Mouse (Mus musculus) limb, embryonic 11.5 days (tissue): Measurements from ENCODE around the gene Gm7347. TPM values are rescaled to one million over a fixed set of nuclear protein-coding genes. Genes with fewer than 3 reads are reported as not detected.
"Not testable (repeated sequence)": the region's sequence is repeated elsewhere in the genome, so short reads cannot be mapped to it uniquely, and the experiment has no call there.

ENCODE experiments used
- ATAC-seq: fragments of 200-750 bp; cut with Nextera tagmentation; 2 replicates; pipeline ENCODE4 v1.8.0; 2017; ENCODE audit warnings: low read depth; ENCODE audit not compliant: insufficient number of reproducible peaks, low FRiP score, low TSS enrichment
- DNase-seq: peaks from one replicate; pipeline ENCODE4 v3.0.0-alpha.2; 2015; ENCODE audit warnings: low spot score
- H3K27ac ChIP-seq: fragments of 300-500 bp; sonication (generic); replicated peaks from 2 replicates; pipeline ENCODE4 v1.5.1; 2014; ENCODE audit warnings: low read depth, mild to moderate bottlenecking, low read length
- H3K27me3 ChIP-seq: fragments of 300-500 bp; sonication (generic); 2 replicates; pipeline ENCODE4 v1.6.1; 2014; ENCODE audit warnings: mild to moderate bottlenecking, low read length, mixed read lengths; ENCODE audit not compliant: control insufficient read depth, insufficient read depth
- H3K36me3 ChIP-seq: fragments of 300-500 bp; sonication (generic); 2 replicates; pipeline ENCODE4 v1.6.1; 2014; ENCODE audit warnings: mild to moderate bottlenecking, low read length, moderate library complexity, mixed read lengths; ENCODE audit not compliant: control insufficient read depth, insufficient read depth
- H3K4me1 ChIP-seq: fragments of 300-500 bp; sonication (generic); 2 replicates; pipeline ENCODE4 v1.6.1; 2014; ENCODE audit warnings: low read length, mixed read lengths; ENCODE audit not compliant: control insufficient read depth, insufficient read depth
- H3K4me2 ChIP-seq: fragments of 300-500 bp; sonication (generic); 2 replicates; pipeline ENCODE4 v1.6.1; 2014; ENCODE audit warnings: low read depth, mild to moderate bottlenecking, moderate library complexity; ENCODE audit not compliant: severe bottlenecking
- H3K4me3 ChIP-seq: fragments of 300-500 bp; sonication (generic); 2 replicates; pipeline ENCODE4 v1.5.1; 2014; ENCODE audit warnings: low read depth, low read length
- H3K9ac ChIP-seq: fragments of 300-500 bp; sonication (generic); 2 replicates; pipeline ENCODE4 v1.6.1; 2014; ENCODE audit warnings: mild to moderate bottlenecking, low read length
- H3K9me3 ChIP-seq: fragments of 300-500 bp; sonication (generic); 2 replicates; pipeline ENCODE4 v1.6.1; 2016; ENCODE audit warnings: low read length; ENCODE audit not compliant: control insufficient read depth
- WGBS: fragments of 180-500 bp; shearing (Covaris S2); extraction: QIAGEN DNeasy Blood & Tissue Kit; methylation state at CpG from one replicate; pipeline ENCODE4 v1.1.7; 2014; 5-methylcytosine and 5-hydroxymethylcytosine counted together
- polyA plus RNA-seq: library from polyadenylated mRNA; unstranded; fragments of >200 nt; fragmentation: Nextera tagmentation; extraction: Ambion mirVana; gene quantifications from 2 replicates; pipeline ENCODE4 v1.2.1, GENCODE M21; 2014

Gene Gm7347
- polyA plus RNA-seq = not detected in 2 replicates

DNA sequence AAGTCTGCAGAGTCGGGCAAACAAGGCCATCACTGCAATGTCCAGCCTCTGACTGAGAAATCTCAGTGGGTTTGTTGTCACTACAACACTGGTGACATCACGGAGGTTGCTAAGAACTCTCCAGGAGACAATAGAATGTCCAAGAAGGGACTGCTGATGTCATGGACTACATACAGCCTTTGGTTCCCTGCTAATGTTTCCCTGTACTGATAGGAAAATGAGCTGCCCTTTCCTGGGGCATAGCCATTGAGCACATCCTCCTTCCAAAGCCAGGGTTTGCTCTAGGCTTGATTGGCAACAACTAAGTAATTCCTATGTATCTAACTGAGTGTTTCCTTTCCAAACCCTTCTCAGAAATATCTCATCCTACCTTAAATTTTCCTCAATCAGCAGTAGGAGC is at the start of gene Gm7347:
TSS of gene Gm7347 (minus strand) at position 101 of the 400 bp plus-strand sequence.
- WGBS = no CpG with 5 or more reads among the region's 2 CpGs

DNA sequence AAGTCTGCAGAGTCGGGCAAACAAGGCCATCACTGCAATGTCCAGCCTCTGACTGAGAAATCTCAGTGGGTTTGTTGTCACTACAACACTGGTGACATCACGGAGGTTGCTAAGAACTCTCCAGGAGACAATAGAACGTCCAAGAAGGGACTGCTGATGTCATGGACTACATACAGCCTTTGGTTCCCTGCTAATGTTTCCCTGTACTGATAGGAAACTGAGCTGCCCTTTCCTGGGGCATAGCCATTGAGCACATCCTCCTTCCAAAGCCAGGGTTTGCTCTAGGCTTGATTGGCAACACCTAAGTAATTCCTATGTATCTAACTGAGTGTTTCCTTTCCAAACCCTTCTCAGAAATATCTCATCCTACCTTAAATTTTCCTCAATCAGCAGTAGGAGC is 46.9 kb upstream of the Gm7347 start, which contains the start of gene 5031410I06Rik:
TSS of gene 5031410I06Rik (minus strand) at position 101 of the 400 bp plus-strand sequence.
- H3K4me3 ChIP-seq, H3K27ac ChIP-seq, H3K4me1 ChIP-seq, H3K27me3 ChIP-seq, H3K9me3 ChIP-seq, H3K4me2 ChIP-seq, H3K9ac ChIP-seq, DNase-seq, H3K36me3 ChIP-seq, ATAC-seq: not testable (repeated sequence)
- no CpG with 5 or more reads among the region's 3 CpGs for WGBS

More for the DNA sequence above, at the start of gene Gm7347:
- H3K4me3 ChIP-seq, H3K4me2 ChIP-seq, DNase-seq, H3K36me3 ChIP-seq, H3K27ac ChIP-seq, H3K9me3 ChIP-seq, H3K27me3 ChIP-seq, H3K9ac ChIP-seq, H3K4me1 ChIP-seq, ATAC-seq: not testable (repeated sequence)

DNA sequence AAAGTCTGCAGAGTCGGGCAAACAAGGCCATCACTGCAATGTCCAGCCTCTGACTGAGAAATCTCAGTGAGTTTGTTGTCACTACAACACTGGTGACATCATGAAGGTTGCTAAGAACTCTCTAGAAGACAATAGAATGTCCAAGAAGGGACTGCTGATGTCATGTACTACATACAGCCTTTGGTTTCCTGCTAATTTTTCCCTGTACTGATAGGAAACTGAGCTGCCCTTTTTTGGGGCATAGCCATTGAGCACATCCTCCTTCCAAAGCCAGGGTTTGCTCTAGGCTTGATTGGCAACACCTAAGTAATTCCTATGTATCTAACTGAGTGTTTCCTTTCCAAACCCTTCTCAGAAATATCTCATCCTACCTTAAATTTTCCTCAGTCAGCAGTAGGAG is 30.8 kb upstream of the Gm7347 start, which contains the start of gene Gm10471:
TSS of gene Gm10471 (minus strand) at position 101 of the 400 bp plus-strand sequence.
- not testable (repeated sequence) for H3K4me3 ChIP-seq, H3K4me1 ChIP-seq, ATAC-seq, H3K4me2 ChIP-seq, H3K36me3 ChIP-seq, H3K27me3 ChIP-seq, H3K27ac ChIP-seq, H3K9me3 ChIP-seq, DNase-seq, H3K9ac ChIP-seq
- 71% methylated on average over 1 of the region's 1 CpGs for WGBS

DNA sequence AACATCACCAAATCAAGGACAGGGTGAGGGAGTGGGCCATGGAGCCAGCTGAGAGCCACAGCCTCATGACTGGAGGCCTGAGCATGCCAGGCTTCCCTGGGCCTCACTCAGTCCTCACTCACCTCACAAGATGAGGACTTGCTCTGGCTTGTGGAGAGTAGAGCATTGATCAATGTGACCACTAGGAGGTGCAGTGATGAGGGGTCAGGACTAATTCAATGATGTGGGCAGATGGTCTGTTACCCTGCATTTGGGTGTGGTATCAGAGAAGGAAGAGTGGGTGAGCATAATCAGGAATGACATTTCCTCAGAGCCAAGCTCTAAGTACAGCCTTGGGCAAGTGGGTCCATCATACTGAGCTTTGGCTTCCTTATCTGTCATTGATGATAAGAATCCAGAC is 20.6 kb upstream of the Gm7347 start:
- peak; percentile 21 for DNase-seq
- H3K4me3 ChIP-seq, ATAC-seq, H3K9ac ChIP-seq, H3K4me1 ChIP-seq, H3K27me3 ChIP-seq, H3K36me3 ChIP-seq, H3K9me3 ChIP-seq, H3K4me2 ChIP-seq, H3K27ac ChIP-seq: not testable (repeated sequence)

DNA sequence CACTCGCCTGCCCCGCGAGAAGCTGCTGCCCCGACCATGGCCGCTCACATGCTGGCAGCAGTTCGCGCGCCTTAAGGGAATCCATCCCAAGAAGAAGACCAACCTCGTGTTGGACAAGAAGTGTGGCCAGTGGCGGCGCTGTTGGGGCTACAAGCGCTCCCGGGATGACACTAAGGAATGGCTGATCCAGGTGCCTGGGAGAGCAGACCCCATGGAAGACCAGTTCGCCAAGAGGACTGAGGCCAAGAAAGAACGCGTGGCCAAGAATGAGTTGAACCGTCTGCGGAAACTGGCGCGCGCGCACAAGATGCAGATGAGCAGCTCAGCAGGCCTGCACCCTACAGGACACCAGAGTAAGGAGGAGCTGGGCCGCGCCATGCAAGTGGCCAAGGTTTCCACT is 12.3 kb upstream of the Gm7347 start:
- H3K4me2 ChIP-seq = no peak overlapping the region
- H3K27me3 ChIP-seq = no peaks in the 10 kb centered on the region
- H3K27ac ChIP-seq = no peak overlapping the region
- DNase-seq (no peak), ATAC-seq (no peak)
- H3K9me3 ChIP-seq = no peaks in the 10 kb centered on the region
- no peak overlapping the region for H3K9ac ChIP-seq
- no peaks in the 10 kb centered on the region for H3K36me3 ChIP-seq
- no peak overlapping the region for H3K4me3 ChIP-seq
- H3K4me1 ChIP-seq = no peaks in the 10 kb centered on the region
- 85% methylated on average over 24 of the region's 24 CpGs for WGBS

DNA sequence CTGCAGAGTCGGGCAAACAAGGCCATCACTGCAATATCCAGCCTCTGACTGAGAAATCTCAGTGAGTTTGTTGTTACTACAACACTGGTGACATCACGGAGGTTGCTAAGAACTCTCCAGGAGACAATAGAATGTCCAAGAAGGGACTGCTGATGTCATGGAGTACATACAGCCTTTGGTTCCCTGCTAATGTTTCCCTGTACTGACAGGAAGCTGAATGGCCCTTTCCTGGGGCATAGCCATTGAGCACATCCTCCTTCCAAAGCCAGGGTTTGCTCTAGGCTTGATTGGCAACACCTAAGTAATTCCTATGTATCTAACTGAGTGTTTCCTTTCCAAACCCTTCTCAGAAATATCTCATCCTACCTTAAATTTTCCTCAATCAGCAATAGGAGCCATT is 18.9 kb downstream of the Gm7347 start, which contains the start of gene Speer4a:
TSS of gene Speer4a (minus strand) at position 101 of the 400 bp plus-strand sequence.
- WGBS = 81% methylated on average over 2 of the region's 2 CpGs
- H3K36me3 ChIP-seq, H3K27me3 ChIP-seq, H3K27ac ChIP-seq, ATAC-seq, H3K4me2 ChIP-seq, H3K4me1 ChIP-seq, H3K9me3 ChIP-seq, H3K9ac ChIP-seq, H3K4me3 ChIP-seq, DNase-seq: not testable (repeated sequence)

DNA sequence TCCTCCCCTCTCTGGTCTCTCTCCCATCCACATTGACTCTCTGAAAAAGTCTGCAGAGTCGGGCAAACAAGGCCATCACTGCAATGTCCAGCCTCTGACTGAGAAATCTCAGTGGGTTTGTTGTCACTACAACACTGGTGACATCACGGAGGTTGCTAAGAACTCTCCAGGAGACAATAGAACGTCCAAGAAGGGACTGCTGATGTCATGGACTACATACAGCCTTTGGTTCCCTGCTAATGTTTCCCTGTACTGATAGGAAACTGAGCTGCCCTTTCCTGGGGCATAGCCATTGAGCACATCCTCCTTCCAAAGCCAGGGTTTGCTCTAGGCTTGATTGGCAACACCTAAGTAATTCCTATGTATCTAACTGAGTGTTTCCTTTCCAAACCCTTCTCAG is 35.6 kb downstream of the Gm7347 start, which contains the start of gene Gm5862:
TSS of gene Gm5862 (minus strand) at position 101 of the 400 bp plus-strand sequence.
- not testable (repeated sequence) for H3K9ac ChIP-seq, H3K4me1 ChIP-seq, H3K36me3 ChIP-seq, H3K27me3 ChIP-seq, DNase-seq, ATAC-seq, H3K9me3 ChIP-seq, H3K27ac ChIP-seq, H3K4me3 ChIP-seq, H3K4me2 ChIP-seq
- WGBS = no CpG with 5 or more reads among the region's 3 CpGs

DNA sequence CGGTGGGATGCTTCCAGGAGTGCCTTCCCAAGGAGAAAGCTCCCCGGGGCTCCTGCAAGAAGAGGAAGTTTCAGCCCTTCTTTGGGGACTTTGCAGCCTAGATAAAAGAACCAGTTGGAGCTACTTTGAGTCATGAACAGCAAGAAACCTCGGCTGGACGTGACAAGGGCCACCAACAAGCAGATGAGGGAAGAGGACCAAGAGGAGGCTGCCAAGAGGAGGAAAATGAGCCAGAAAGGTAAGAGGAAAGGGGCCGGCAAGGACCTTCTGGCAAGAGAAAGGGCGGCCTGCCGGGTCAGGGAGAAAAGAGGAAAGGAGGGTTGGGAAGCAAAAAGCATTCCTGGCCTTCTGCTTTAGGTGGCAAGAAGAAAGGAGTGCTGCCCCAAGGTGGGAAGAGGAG is 50.7 kb downstream of the Gm7347 start:
- not testable (repeated sequence) for ATAC-seq, H3K4me3 ChIP-seq, H3K9me3 ChIP-seq, H3K36me3 ChIP-seq, H3K4me2 ChIP-seq, DNase-seq, H3K4me1 ChIP-seq, H3K9ac ChIP-seq, H3K27ac ChIP-seq, H3K27me3 ChIP-seq
- WGBS = 69% methylated on average over 6 of the region's 7 CpGs
